Mouse (Mus musculus): ENCODE data around the gene Hs2st1. TPM values are rescaled to one million over a fixed set of nuclear protein-coding genes. Genes with fewer than 3 reads are reported as not detected.

The Hs2st1 gene
- polyA plus RNA-seq, 1 experiment from 2014 or later = 1.5 TPM

GRCm38 (mm10) chr3:144436076-144436475 lies 133.9 kb downstream of the Hs2st1 start:
- no peak overlapping the region for H3K27ac ChIP-seq (ENCODE audit: low read depth)
- no peak overlapping the region for H3K4me2 ChIP-seq (ENCODE audit: low read depth, low read length)
- H3K4me3 ChIP-seq (ENCODE audit: low read depth, low read length) = no peak overlapping the region
- no peaks in the 10 kb centered on the region for H3K36me3 ChIP-seq (replicated peaks; ENCODE audit: insufficient read depth, low read length)
- H3K9me3 ChIP-seq (ENCODE audit: low read length) = no peaks in the 10 kb centered on the region
- H3K4me1 ChIP-seq (ENCODE audit: insufficient read depth) = no peaks in the 10 kb centered on the region
- ATAC-seq = no peak
- DNase-seq = no peak
- no peaks in the 10 kb centered on the region for H3K27me3 ChIP-seq (ENCODE audit: insufficient read depth, low read length)
- TF ChIP-seq EP300 (IDR thresholded peaks at IDR 0.05; ENCODE audit: low read depth) (no peak), CTCF (IDR thresholded peaks at IDR 0.05; ENCODE audit: low read depth) (no peak)
- H3K9ac ChIP-seq (replicated peaks) = no peak overlapping the region
- 84% methylated on average over 3 of the region's 3 CpGs for WGBS (ENCODE audit: insufficient replicate concordance)

GRCm38 (mm10) chr3:144435281-144435680 lies 134.7 kb downstream of the Hs2st1 start:
- Histone ChIP-seq H3K4me2 (ENCODE audit: low read depth, low read length) (no peak overlapping the region), H3K27me3 (ENCODE audit: insufficient read depth, low read length) (no peaks in the 10 kb centered on the region), H3K9me3 (ENCODE audit: low read length) (no peaks in the 10 kb centered on the region), H3K4me1 (ENCODE audit: insufficient read depth) (no peaks in the 10 kb centered on the region), H3K4me3 (ENCODE audit: low read depth, low read length) (no peak overlapping the region), H3K27ac (ENCODE audit: low read depth) (no peak overlapping the region), H3K36me3 (replicated peaks; ENCODE audit: insufficient read depth, low read length) (no peaks in the 10 kb centered on the region), H3K9ac (replicated peaks) (no peak overlapping the region)
- TF ChIP-seq CTCF (IDR thresholded peaks at IDR 0.05; ENCODE audit: low read depth) = no peak
- no peak for TF ChIP-seq EP300 (IDR thresholded peaks at IDR 0.05; ENCODE audit: low read depth)
- DNase-seq (no peak), ATAC-seq (no peak)
- WGBS (ENCODE audit: insufficient replicate concordance) = 86% methylated on average over 16 of the region's 16 CpGs

- H3K36me3 ChIP-seq (replicated peaks; ENCODE audit: insufficient read depth, low read length) = no peaks in the 10 kb centered on the region
- ATAC-seq = no peak
- H3K9ac ChIP-seq (replicated peaks) = no peak overlapping the region
- H3K27ac ChIP-seq (ENCODE audit: low read depth) = no peak overlapping the region
- H3K4me1 ChIP-seq (ENCODE audit: insufficient read depth) = no peaks in the 10 kb centered on the region
- H3K4me2 ChIP-seq (ENCODE audit: low read depth, low read length) = no peak overlapping the region
- no peaks in the 10 kb centered on the region for H3K9me3 ChIP-seq (ENCODE audit: low read length)
- H3K27me3 ChIP-seq (ENCODE audit: insufficient read depth, low read length) = no peaks in the 10 kb centered on the region
- H3K4me3 ChIP-seq (ENCODE audit: low read depth, low read length) = no peak overlapping the region
- whole genome bisulfite sequencing (ENCODE audit: insufficient replicate concordance) = 82% methylated on average over 17 of the region's 17 CpGs
- DNase-seq = no peak
- TF ChIP-seq EP300 (IDR thresholded peaks at IDR 0.05; ENCODE audit: low read depth) (no peak), CTCF (IDR thresholded peaks at IDR 0.05; ENCODE audit: low read depth) (no peak)
Measured at GRCm38 (mm10) chr3:144434276-144434675, 135.7 kb downstream of the Hs2st1 start.

- TF ChIP-seq CTCF (IDR thresholded peaks at IDR 0.05; ENCODE audit: low read depth) = no peak
- no peak for TF ChIP-seq EP300 (IDR thresholded peaks at IDR 0.05; ENCODE audit: low read depth)
- Histone ChIP-seq H3K4me3 (ENCODE audit: low read depth, low read length) (no peak overlapping the region), H3K4me2 (ENCODE audit: low read depth, low read length) (no peak overlapping the region), H3K9me3 (ENCODE audit: low read length) (no peaks in the 10 kb centered on the region), H3K36me3 (replicated peaks; ENCODE audit: insufficient read depth, low read length) (no peaks in the 10 kb centered on the region), H3K9ac (replicated peaks) (no peak overlapping the region), H3K27me3 (ENCODE audit: insufficient read depth, low read length) (no peaks in the 10 kb centered on the region), H3K4me1 (ENCODE audit: insufficient read depth) (no peaks in the 10 kb centered on the region), H3K27ac (ENCODE audit: low read depth) (no peak overlapping the region)
- DNase-seq (no peak), ATAC-seq (no peak)
- WGBS (ENCODE audit: insufficient replicate concordance) = 76% methylated on average over 7 of the region's 7 CpGs
Measured at GRCm38 (mm10) chr3:144433039-144433438, 136.9 kb downstream of the Hs2st1 start.

- no peak for DNase-seq
- ATAC-seq = no peak
- Histone ChIP-seq H3K4me2 (ENCODE audit: low read depth, low read length) (no peak overlapping the region), H3K27me3 (ENCODE audit: insufficient read depth, low read length) (no peaks in the 10 kb centered on the region), H3K36me3 (replicated peaks; ENCODE audit: insufficient read depth, low read length) (no peaks in the 10 kb centered on the region), H3K9ac (replicated peaks) (no peak overlapping the region), H3K9me3 (ENCODE audit: low read length) (no peaks in the 10 kb centered on the region), H3K27ac (ENCODE audit: low read depth) (no peak overlapping the region), H3K4me3 (ENCODE audit: low read depth, low read length) (no peak overlapping the region), H3K4me1 (ENCODE audit: insufficient read depth) (no peaks in the 10 kb centered on the region)
- TF ChIP-seq EP300 (IDR thresholded peaks at IDR 0.05; ENCODE audit: low read depth) (no peak), CTCF (IDR thresholded peaks at IDR 0.05; ENCODE audit: low read depth) (no peak)
- WGBS (ENCODE audit: insufficient replicate concordance) = 76% methylated on average over 10 of the region's 10 CpGs
Measured at GRCm38 (mm10) chr3:144432143-144432577, 137.8 kb downstream of the Hs2st1 start.

- DNase-seq (no peak), ATAC-seq (no peak)
- no peak overlapping the region for H3K27ac ChIP-seq (ENCODE audit: low read depth)
- H3K4me1 ChIP-seq (ENCODE audit: insufficient read depth) = no peaks in the 10 kb centered on the region
- no peak overlapping the region for H3K4me3 ChIP-seq (ENCODE audit: low read depth, low read length)
- no peak overlapping the region for H3K4me2 ChIP-seq (ENCODE audit: low read depth, low read length)
- no peaks in the 10 kb centered on the region for H3K27me3 ChIP-seq (ENCODE audit: insufficient read depth, low read length)
- no peaks in the 10 kb centered on the region for H3K9me3 ChIP-seq (ENCODE audit: low read length)
- H3K36me3 ChIP-seq (replicated peaks; ENCODE audit: insufficient read depth, low read length) = no peaks in the 10 kb centered on the region
- H3K9ac ChIP-seq (replicated peaks) = no peak overlapping the region
- 68% methylated on average over 8 of the region's 8 CpGs for WGBS (ENCODE audit: insufficient replicate concordance)
- TF ChIP-seq CTCF (IDR thresholded peaks at IDR 0.05; ENCODE audit: low read depth) (no peak), EP300 (IDR thresholded peaks at IDR 0.05; ENCODE audit: low read depth) (no peak)
Measured at GRCm38 (mm10) chr3:144428514-144429431, 141.2 kb downstream of the Hs2st1 start.

All from liver, postnatal 0 days (tissue).